Mouse (Mus musculus) testis, adult 2 months (tissue): ENCODE data around the gene Yrdc. TPM values are rescaled to one million over a fixed set of nuclear protein-coding genes. Genes with fewer than 3 reads are reported as not detected.
A peak's percentile ranks its signal among the peaks of the same experiment; 100 is the strongest.

Source experiments
- H3K27ac ChIP-seq: fragments of 200-500 bp; 2 replicates; pipeline ENCODE4 v1.5.1; 2012; ENCODE audit warnings: low read depth, low read length; ENCODE audit not compliant: control insufficient read depth, insufficient read depth
- H3K27me3 ChIP-seq: fragments of 200-500 bp; 2 replicates; pipeline ENCODE4 v1.6.1; 2012; ENCODE audit warnings: mild to moderate bottlenecking, low read length, moderate library complexity; ENCODE audit not compliant: control insufficient read depth, insufficient read depth
- H3K36me3 ChIP-seq: fragments of 200-500 bp; 2 replicates; pipeline ENCODE4 v1.6.1; 2012; ENCODE audit warnings: mild to moderate bottlenecking, low read length; ENCODE audit not compliant: control insufficient read depth, insufficient read depth
- H3K4me1 ChIP-seq: fragments of 200-500 bp; 2 replicates; pipeline ENCODE4 v1.6.1; 2012; ENCODE audit warnings: low read length; ENCODE audit not compliant: control insufficient read depth, insufficient read depth
- H3K4me3 ChIP-seq: fragments of 200-500 bp; 2 replicates; pipeline ENCODE4 v1.5.1; 2012; ENCODE audit warnings: low read depth, mild to moderate bottlenecking, low read length, moderate library complexity, mixed read lengths; ENCODE audit not compliant: control insufficient read depth
- CTCF ChIP-seq: fragments of 200-500 bp; IDR thresholded peaks from 2 replicates; pipeline ENCODE4 v1.5.1; 2012; ENCODE audit warnings: low read depth, mild to moderate bottlenecking, inconsistent platforms, low read length, moderate library complexity; ENCODE audit not compliant: control insufficient read depth, insufficient read depth, insufficient replicate concordance
- POLR2A ChIP-seq: fragments of 200-500 bp; IDR thresholded peaks from 2 replicates; pipeline ENCODE4 v1.6.1; 2012; ENCODE audit warnings: low read depth, mild to moderate bottlenecking, inconsistent platforms, low read length, moderate library complexity; ENCODE audit not compliant: control insufficient read depth
- polyA plus RNA-seq: library from polyadenylated mRNA; depleted of rRNA; stranded (reverse); fragments of >200 nt; gene quantifications from 2 replicates; pipeline ENCODE4 v1.2.3, GENCODE M21; 2012

Gene Yrdc
- polyA plus RNA-seq, 1 experiment, result 54.1 TPM

DNA sequence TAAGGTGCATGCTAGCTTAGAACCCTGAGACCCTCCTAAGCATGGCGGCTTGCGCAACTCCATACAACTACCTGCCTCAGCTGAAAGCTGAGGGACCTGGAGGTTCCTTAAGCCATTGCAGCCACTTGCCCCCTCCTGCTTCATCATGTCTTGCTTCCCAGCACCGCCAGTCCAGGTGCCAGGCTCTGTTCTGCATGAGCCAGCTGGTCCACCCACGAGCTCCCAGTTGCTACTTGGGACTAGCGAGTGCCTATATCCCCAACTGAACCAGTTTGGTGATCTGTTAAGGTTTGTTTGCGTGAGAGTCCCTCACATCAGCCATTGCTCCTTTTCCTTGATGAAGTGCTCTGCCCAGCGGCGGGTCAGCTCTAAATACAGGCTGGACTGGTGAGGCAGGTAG lies 5.8 kb downstream of the Yrdc start:
- Histone ChIP-seq H3K27me3 (no peaks in the 10 kb centered on the region), H3K36me3 (peaks cover 2% of the 10 kb centered on the region)
- TF ChIP-seq CTCF (no peak), POLR2A (no peak)

DNA sequence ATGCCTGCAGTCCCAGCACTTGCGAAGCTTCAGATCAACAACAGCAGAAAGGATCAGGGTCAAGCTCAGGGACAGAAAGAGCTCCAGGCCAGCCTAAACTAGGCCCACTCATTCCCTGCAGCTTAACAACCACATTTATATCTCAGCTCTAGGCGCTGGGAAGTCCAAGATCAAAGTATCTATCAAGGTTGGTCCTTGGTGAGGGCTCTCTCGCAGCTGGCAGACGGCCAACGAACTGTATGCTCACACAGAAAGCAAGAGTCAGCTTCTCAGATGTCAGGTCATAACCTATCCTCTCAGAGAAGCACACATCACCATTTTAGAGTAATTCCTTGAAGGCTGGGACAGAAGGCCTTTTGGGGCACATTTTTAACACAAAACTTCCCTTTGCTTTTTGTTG lies 7.9 kb downstream of the Yrdc start:
- Histone ChIP-seq H3K36me3 (peaks cover 2% of the 10 kb centered on the region), H3K27ac (no peak overlapping the region), H3K4me3 (no peak overlapping the region), H3K4me1 (peaks cover 12% of the 10 kb centered on the region), H3K27me3 (no peaks in the 10 kb centered on the region)
- TF ChIP-seq CTCF (no peak), POLR2A (no peak)

More for the DNA sequence above, 5.8 kb downstream of the Yrdc start:
- H3K27ac ChIP-seq, result no peak overlapping the region
- H3K4me1 ChIP-seq, result peaks cover 4% of the 10 kb centered on the region
- no peak overlapping the region for H3K4me3 ChIP-seq

DNA sequence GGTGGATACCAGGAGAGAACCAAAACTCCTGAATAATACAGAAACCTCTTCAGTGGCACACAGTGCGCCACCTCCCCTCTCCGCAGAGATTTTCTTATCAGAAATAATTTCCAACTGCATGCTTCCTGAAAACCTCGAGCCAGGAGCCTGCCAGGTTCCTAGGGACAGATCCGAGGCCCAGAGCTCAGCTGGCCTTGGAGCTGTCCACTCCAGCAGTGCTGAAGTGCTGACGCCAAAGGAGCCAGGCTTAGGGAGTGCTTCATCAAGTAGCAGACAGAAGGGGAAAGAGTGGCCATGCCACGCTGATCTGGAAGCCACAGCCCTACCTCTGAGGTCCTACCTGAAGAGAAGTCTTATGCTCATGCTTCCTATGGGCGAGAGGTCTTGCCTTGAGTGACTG lies 10.0 kb downstream of the Yrdc start:
- Histone ChIP-seq H3K4me1 (peaks cover 12% of the 10 kb centered on the region), H3K4me3 (no peak overlapping the region), H3K36me3 (no peaks in the 10 kb centered on the region), H3K27me3 (no peaks in the 10 kb centered on the region), H3K27ac (no peak overlapping the region)
- TF ChIP-seq POLR2A, result no peak
- TF ChIP-seq CTCF, result no peak

DNA sequence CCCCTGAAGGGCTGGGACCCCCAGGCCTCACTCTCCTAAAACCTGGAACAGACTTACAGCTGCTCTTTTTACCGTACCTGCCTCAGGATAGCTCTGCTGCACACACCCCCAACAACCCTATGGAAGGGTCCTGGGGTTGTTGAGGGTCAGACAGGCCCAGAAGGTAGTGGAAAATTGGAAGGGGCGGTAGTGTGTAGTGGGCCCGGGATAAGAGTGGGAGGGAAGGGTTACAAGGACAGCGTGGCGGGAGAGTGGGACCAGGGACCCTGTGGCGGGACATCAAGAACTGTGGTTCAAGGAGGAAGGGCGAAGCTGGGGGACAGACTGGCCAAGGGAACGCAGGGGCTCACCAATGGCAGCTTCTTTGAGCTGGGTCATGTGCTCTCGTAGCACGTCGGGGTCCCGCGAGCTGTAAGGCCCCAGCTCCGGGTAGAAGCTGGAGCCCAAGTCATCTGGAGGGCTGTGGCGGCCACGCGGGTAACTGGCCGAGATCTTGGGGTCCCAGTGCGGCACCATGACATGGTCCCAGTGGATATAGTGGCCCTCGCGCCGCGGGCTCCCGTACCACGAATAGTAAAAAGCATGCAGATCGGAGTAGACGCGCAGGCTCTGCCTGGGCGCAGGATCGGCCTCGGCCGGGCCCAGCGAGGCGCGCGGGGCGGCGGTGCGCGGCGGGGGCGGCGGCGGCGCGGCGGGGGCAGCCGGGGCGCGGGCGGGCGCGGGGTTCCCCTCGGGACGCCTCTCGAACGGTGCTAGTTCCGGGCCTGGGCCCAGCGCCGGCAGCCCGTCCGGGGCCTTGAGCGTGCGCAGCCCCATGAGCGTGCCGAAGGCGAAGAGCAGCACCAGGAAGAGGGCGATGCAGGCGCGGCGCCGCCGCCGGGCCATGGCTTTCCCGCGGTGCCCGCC lies 11.1 kb downstream of the Yrdc start, which contains the start of gene Maneal:
Gene Maneal, minus strand, starts transcription at position 889 of the 906 bp plus-strand sequence.
- H3K36me3 ChIP-seq, result no peaks in the 10 kb centered on the region
- peaks cover 12% of the 10 kb centered on the region for H3K4me1 ChIP-seq
- no peak for TF ChIP-seq POLR2A
- TF ChIP-seq CTCF, result no peak
- H3K4me3 ChIP-seq, result peak within 1 kb of the TSS; percentile 82
- no peak within 1 kb of the TSS for H3K27ac ChIP-seq
- no peaks in the 10 kb centered on the region for H3K27me3 ChIP-seq

GRCm38 (mm10) chr4:124872719-124873118 lies 22.2 kb downstream of the Yrdc start:
- H3K27ac ChIP-seq, result no peak overlapping the region
- no peaks in the 10 kb centered on the region for H3K36me3 ChIP-seq
- no peak overlapping the region for H3K4me3 ChIP-seq
- no peaks in the 10 kb centered on the region for H3K4me1 ChIP-seq
- TF ChIP-seq POLR2A, result no peak
- TF ChIP-seq CTCF, result peak; percentile 56; the same call in 1 of the 2 replicates
- no peaks in the 10 kb centered on the region for H3K27me3 ChIP-seq

- peaks cover 11% of the 10 kb centered on the region for H3K27me3 ChIP-seq
- TF ChIP-seq POLR2A (no peak), CTCF (no peak)
- no peaks in the 10 kb centered on the region for H3K36me3 ChIP-seq
- H3K27ac ChIP-seq, result no peak within 1 kb of the TSS
- H3K4me1 ChIP-seq, result peaks cover 21% of the 10 kb centered on the region
- peak within 1 kb of the TSS; percentile 79 for H3K4me3 ChIP-seq
Measured at GRCm38 (mm10) chr4:124880599-124880998, 30.1 kb downstream of the Yrdc start, which contains the start of gene Epha10. Gene Epha10 (plus strand): TSS chr4:124880899.

GRCm38 (mm10) chr4:124881341-124881908 lies 30.9 kb downstream of the Yrdc start:
- no peak overlapping the region for H3K27ac ChIP-seq
- H3K27me3 ChIP-seq, result peaks cover 13% of the 10 kb centered on the region
- no peak for TF ChIP-seq CTCF
- TF ChIP-seq POLR2A, result no peak
- peaks cover 25% of the 10 kb centered on the region for H3K4me1 ChIP-seq
- H3K36me3 ChIP-seq, result no peaks in the 10 kb centered on the region
- peak overlapping the region; percentile 79 for H3K4me3 ChIP-seq
